Mouse (Mus musculus): ENCODE measurements at regions not wholly inside any gene's neighbourhood (a gene's known extent, or its start where the extent isn't known, plus 50 kb on each side); places are given as distances from the start of the nearest gene placed in this dataset.

DNA sequence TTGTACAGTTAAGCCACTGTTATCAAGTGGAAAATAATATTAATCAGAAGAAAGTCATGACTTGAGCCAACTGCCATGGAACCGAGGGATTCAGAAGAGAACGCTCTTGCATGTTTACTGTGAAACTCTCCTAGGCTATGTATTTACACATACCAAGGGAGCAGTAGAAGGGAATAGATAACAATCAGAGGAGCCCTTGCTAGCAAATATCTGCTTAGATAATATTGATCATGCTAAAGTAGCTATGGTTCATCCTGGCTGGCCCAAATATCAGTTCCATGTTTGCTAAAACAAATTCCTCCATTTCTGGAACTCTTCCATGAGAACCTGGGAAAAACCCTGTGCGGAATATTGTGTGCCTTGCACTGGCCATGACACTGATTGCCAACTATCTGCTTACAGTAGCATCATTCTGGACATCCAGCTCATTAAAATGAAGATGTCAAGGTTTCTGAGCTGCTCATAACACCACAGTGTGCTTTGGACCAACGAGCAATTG, 179.5 kb upstream of the Tmem72 start:
- no peak for DNase-seq (ENCODE audit: low spot score in 2 of 2)

DNA sequence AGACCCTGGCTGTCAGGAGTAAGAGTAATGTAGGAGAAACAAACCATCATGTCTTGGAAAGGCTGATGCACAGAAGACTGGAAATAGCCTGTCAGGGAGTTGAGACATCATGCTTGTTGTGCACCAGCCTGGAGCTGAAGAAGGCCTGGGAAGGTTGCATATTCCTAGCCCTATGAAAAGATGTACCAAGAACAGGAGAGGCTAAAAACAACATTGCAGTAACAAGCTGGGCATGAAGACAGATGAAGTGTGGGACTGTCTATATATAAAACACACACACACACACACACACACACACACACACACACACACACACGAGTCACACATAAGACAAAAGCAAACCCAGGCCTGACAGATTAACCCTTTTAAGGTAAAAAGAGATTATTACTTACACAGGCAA, 185.1 kb upstream of the Tmem72 start:
- DNase-seq (ENCODE audit: low spot score in 2 of 2) = no peak

DNA sequence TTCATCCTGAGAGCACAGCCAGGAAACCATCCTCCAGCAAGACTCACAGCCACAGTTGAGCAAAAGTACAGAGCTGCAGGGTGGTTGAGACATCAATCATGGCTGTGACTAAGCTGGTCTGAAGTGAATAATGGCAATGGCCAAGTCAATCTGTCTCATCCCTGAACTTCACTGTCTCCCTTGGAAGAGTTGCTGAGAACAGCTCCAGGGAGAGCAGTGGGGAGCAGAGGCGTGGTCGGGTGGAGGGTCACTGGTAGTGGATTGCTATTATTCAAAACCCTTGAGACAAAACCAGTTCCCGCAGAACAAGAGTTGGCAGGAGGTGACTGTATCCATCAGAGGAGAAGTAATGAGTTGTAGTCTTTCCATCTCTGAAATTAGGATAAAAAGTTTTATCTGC, 185.7 kb upstream of the Tmem72 start:
- no peak for DNase-seq (ENCODE audit: low spot score in 2 of 2)

DNA sequence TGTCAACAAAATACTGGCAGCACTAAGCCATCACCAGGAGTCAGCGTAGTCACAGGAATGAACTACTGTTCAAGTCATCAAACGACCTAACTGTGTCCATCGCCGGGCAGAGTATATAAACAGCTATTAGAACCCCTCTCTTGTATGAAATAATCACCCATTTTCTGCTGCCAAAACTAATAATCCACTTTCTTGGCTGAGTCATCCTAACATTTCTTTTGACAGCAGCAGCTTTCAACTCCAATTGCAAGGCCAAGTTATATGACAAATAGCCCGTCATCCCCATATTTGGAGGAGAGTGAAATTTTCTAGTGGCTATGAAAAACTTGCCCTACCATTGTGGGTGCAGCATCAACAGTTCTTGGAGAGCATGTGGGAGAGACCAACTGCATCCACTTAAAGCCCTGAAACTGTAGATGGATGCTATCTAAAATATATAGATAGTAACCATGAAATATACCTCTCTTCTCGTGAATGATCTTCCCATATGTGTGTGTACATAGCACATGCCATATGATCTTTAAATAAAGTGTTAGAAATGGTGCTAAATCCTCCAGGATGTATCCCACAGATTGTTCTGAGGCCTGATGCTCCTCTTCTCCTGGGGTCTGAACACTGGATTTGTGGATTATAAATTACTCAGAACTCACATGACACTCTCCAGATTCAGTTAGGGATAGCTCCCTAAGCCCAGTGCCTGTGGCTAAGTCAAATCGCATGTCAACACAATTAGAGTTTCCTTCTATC, 189.9 kb upstream of the Tmem72 start:
- DNase-seq (ENCODE audit: low spot score in 2 of 2) = no peak

DNA sequence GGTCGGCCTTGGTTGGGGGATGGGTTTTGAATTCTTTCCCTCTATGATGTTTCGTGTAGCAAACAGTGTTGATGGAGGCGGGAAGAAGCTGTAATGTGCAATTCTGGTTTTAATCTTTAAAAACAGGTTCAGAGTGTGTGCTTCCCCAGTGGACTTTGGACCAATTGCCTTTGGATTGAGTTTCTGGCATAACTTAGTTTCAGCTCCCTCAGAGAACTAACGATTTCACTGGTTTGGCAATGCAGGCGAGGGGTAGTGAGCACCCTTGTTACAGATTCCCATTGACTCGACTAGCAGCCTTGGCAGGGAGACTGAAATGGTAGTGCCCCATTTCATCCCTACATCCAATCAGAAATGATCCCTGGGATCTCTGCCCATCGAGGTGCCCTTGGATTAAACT, 193.9 kb upstream of the Tmem72 start:
- DNase-seq (ENCODE audit: low spot score in 2 of 2) = no peak

DNA sequence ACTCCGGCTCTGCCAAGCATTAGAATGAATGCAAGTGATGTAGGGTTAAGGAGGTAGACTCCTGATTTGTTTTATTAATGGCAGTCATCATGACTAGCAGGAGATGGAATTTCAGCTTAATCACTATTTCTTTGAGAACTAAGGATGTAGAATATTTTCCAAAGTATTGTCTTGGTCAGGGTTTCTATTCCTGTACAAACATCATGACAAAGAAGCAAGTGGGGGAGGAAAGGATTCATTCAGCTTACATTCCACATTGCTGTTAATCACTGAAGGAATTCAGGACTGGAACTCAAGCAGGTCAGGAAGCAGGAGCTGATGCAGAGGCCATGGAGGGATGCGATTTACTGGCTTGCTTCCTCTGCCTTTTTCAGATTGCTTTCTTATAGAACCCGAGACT, 195.4 kb upstream of the Tmem72 start:
- no peak for DNase-seq (ENCODE audit: low spot score in 2 of 2)

DNA sequence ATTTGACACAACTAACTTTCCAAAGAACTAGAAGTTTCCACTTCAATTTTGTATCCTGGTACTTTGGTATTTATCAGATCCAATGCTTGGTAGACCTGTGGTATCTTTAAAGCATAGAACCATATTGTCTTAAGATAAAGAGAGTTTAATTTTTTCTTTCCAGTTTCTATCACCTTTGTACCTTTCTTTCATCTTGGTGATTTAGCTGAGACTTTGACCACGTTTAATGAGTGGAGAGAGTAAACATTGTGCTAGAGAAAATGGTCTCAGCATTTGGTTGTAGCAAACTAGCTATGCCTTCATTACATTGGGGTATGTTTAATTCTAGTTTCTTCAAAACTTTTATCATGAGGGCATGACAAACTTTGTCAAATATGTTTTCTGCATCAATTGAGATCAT, 197.4 kb upstream of the Tmem72 start:
- no peak for DNase-seq (ENCODE audit: low spot score in 2 of 2)

DNA sequence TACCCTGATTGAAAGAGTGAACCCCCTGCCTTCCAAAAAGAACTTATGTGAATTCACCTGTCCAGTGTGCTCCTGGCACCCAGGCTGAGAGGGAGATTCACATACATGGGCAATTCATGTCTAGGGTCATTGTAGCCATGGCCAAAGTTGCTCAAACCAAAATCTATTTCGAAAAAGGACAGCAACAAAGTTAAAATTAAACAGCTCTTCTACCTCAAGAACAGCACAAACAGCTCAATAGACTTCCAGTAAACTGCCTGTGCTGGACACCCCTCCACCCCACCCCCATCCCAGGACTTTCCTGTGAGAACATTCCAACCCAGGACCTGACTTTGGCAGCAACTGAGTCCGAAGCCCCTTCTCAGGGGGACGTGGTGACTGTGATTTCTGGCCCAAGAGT, 218.3 kb upstream of the Tmem72 start:
- DNase-seq (ENCODE audit: low spot score in 2 of 2) = no peak

DNA sequence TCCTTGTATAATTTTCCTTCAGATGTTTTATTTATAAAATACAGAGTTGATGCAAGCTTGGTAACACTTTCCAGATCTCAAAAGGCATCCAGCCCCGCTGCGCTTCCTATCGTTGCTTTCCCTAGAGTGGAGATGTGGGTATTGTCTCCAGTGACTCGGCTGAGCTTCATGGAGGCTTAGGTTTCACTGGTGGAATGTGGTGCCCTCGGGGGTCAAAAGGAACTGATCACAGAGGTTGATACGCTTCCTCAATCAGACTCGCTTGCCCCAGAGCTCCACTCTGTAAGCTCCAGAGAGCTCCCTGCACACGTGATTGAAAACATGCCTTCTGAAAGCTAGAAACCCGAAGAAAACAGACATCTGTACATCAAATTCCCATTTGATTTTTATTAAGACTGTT, 224.9 kb upstream of the Tmem72 start:
- no peak for DNase-seq (ENCODE audit: low spot score in 2 of 2)

DNA sequence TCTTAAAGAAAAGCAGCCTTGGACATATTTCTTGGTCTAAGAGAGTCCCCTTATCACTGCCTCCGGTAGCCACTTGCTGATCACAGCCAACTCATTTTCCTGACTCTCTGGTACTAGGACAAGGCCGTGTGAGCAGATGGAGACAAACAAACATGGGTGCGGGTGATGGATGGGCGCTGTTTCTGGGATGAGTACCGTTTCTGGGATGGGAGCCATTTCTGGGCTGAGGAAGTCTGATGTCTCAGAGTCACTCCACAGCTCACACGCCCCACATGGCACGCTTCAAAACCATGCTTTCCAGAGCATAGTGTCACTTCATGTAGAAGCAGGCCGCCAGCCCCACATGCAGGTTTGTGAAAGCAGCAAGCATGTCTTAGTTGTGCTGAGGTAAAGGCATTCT, 225.6 kb upstream of the Cxcl12 start:
- no peak for DNase-seq (ENCODE audit: low spot score in 2 of 2)

DNA sequence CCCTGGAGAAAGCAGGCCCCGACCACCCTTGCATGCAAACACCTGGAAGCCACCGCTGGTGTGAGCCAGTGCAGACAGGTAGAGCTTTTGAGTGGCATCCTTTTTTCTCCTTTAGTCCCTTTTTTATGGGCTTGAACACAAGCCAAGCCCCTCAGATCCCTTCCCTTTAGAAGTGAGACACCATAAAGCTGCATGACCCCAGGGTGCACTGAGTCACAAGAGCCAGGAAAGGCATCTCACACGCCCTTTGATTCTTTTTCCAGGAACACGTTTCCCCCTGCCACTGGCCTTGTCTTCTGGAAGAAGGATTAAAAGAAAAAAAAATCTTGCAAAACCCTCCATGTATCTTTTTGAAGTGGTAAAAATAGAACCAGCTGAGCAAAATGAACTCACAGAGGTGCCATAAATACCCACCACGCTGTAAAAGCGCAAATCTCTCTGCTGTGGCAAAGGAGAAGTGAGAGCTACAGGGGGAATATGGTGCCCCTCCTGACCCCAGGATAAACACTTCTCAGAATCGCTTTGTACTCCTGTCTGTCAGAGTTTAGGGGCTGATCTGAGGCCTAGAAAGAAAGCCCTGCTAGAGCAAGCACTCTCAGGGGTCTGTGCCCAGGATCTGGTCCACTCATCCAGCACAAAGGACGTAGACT, 222.1 kb upstream of the Cxcl12 start:
- DNase-seq (ENCODE audit: low spot score in 2 of 2) = no peak

DNA sequence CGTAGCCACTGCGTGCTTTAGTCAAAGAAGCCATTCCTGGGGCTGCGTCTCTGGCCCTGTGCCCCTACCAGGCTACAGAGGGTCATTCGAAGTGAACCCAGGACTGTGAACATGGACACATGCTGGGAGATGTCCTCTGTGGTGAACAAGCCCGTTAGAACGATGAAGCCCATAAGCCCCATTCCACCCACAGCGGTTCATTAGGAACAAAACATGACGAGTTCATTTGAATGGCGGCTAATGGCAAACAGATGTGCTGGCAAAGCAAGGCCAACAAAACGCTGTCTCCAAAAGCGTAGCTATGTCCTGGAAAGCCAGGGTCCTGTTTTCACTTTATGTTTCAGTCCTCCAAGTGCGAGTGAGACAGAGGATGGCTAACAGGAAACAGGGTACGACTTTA, 208.7 kb upstream of the Cxcl12 start:
- DNase-seq (ENCODE audit: low spot score in 2 of 2) = no peak

DNA sequence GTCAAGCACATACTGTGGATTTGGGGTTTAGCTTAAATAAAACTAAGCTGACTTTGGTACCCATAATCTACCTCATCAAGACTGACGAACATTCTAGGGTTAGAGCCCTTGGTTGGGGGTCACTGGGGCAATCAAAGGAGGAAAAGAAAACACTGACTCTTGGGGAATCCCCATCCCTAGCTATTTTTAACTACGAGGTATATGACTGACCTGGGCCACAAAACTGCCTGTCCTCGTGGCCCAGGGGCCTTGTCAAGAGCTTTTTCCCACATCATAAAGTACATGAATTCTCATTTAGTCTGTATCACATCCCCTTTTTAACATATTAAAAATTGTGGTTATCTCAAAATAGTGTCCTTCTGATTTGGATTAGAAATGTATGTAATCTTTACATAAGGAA, 207.7 kb upstream of the Cxcl12 start:
- DNase-seq (ENCODE audit: low spot score in 2 of 2) = no peak

DNA sequence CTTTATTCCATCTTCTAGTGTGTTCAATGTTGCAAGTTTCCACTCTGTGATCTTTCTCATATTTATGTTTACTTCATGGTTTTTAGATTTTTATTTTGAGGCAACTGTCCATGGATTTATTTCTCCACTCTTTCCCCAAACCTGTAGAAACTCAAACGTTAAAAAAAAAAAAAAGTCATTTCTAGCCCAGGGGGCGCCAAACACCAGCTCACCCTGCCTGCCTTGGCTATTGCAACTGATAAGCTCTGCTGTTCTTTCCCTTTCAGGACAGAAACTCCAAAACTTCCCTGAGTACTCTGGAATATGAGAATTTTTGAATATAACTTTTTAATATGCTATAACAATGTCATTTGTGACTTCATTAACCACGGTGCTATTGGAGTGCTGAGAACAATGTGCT, 201.9 kb upstream of the Cxcl12 start:
- DNase-seq (ENCODE audit: low spot score in 2 of 2) = no peak

DNA sequence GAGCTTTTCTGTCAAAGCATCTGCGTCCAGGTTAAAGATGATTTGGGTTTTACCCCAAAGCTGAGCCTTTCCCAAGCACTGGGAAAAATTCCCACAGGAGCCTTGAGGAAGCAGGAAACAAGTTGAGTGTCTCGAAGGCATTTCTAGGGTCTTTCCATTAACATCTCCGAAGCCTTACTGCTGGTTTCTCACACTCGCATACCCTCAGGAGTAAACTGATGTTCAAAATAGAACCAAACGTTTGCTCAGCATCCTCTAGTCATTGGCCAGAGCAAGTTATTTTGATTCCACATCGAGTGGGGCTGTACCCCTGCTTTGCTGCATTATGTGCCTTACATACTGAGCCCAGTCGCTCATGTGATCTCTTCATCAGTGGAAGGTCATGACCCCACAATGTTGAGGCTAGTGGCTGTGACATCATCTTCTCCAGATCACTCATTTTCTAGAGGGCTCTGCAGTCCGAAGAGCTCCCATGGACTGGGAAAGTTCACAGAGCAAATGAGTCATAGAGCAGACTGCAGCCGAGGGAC, 198.9 kb upstream of the Cxcl12 start:
- no peak for DNase-seq (ENCODE audit: low spot score in 2 of 2)

DNA sequence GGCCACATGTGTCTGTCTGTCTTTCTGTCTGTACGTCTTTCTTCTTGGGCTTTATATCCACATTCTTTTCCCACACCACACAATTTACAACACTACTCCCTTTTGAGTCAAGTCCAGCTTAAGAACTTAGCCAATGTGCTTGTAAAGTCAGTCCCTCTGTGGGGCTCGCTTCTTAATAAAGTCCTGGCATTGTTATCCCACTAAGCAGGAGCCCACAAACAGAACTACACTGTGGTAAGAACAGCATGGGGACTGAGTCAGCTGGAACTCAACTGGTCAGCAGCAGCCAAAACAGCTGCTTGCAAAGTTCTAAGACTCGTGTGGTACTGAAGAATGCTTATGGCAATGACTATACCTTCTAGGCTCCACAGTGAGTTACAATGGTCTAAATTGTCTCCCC, 193.5 kb upstream of the Cxcl12 start:
- DNase-seq (ENCODE audit: low spot score in 2 of 2) = no peak

DNA sequence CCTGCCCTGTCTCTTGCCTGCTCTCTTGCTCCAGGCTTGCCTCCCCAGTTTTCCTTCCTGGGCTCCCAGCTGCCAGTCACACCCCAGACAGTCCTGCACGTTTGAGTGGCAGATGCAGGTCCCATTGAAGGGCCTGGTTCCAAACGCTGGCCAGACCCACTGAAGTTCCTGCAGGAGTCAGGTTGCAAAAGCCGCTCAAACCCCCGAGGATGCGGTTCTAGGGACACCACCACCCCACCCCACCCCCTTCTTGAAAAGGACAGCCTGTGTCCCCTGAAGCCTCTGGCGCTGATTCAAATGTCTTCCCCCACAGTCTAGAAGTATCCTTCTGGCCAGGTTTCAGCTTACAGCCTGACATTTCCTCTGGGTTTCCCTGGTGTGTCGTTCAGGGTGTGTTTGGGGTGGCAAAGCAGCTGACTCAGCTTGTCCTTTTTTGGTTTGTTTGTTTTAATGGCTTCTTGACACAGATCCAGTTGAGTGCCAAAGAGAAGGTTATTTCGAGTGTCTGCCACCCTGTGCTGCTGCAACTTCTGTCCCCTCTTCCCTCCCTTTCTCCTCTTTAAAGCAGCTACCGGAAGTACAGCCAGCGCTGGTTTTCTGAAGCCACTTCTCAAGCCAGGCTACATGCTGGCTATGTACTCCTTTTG, 187.9 kb upstream of the Cxcl12 start:
- no peak for DNase-seq (ENCODE audit: low spot score in 2 of 2)

DNA sequence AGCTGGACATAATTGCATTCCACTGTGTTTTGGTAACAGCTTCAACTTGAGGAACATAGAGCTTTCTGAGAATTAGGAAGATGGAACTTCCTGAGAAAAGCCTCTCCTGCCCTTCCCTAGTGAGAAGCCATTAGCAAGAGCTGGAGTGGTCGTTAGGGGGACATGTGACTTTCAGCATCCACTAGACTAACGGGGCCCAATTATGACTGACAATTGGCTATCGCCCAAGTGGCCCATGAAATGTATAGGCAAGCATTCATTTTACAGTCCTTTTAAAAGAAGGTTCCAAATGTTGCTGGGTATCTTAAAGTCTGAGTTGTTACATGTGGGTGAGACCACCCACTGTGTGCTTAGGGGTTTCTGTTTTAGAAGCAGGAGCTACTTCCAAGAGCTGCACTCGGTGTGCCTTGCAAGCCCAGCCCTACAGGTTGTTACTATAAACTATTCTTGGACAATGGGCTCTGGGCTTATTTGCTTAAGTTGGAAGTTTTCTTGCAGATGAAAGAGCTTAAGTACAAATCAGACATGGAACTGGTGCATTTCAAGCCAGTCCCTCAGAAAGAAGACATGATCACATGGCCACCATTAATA, 183.1 kb upstream of the Cxcl12 start:
- DNase-seq (ENCODE audit: low spot score in 2 of 2) = no peak

DNA sequence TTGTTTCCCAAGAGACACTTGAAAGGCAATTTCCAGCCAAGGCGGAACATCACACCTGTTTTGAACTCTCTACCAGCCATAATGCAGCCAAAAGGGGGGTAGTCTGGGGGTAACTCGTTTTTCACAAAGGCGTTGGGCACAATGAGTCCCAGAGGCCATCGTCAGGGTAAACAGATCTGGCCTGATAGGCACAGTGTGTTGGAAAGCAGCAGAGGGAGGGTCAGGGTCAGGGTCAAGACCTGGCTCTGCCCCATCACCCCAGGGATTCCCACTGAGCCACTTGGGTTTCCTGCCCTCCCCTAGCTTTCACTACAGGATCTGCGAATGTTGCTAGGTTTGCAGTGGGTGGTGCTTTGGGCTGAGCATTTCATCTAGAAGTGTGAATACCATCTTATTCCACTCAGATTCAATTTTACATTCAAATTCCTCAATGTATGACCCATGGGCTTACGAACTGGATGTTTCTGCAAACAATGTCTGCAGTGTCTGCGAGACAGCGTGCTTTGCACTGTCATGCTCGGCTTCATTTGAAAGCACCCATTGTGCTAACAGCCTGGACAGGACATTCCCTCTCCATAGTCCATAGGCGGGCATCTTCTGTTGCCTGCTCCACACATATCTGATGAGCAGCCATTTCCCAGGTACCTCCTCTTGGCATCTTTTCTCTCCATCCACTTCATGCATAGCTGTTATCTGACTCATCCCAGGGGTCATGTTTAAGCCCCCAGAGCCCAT, 181.9 kb upstream of the Cxcl12 start:
- no peak for DNase-seq (ENCODE audit: low spot score in 2 of 2)

DNA sequence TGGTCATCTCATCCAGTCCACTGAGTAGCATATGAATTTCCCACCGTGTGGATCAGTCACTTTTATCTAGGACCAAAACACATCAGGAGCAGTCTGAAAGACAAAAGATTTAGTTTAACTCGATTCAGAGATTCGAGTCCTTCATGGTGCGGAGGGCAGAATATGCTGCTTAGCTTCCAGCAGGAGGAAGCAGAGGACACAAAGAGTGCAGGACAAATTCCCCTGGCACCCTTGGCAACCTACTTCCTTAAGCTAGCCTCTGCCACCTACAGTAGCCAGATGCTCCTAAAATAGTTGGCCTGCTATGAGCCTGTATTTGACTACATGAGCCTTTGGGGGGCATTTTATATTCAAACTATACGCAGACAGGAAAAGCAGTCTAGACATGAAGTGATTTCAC, 181.1 kb upstream of the Cxcl12 start:
- DNase-seq (ENCODE audit: low spot score in 2 of 2) = no peak

DNA sequence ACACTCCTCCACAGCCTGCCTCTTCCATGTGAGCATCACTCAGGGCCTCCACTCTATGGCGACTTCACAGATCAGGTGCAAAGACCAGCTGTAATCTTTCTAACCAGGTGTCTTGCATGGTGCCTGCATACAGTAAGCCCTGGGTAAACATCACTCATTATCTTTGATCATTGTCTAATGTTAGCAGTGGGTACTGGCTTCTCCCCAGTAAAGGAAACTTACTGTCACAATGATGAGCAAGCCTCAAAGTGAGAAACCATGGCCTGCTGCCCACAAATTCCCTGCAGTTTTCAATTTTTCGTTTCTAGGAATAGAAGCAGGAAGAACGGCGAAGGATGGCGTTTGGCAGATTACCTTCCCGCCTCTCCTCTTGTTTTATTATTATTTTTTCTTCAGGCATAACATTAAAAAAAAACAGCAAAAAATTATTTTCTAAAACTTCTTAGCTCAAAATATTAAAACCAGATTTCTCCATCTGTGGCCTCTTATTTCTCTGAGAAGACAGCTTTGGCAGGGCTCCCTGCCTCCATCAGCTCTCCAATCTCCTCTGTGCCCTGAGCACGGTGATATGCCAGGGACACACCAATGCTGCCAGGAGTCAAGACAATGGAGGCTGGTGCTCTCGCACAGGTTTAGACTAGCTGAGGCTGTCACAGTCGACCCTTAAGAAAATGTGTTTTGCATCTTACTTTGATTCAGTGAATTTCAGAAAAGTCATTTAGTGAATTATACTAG, 169.2 kb upstream of the Cxcl12 start:
- no peak for DNase-seq (ENCODE audit: low spot score in 2 of 2)
